Mouse (Mus musculus): ENCODE data around the gene Chmp4b.

The Chmp4b gene

GRCm38 (mm10) chr2:154717081-154717480, 65.6 kb downstream of the Chmp4b start:
- DNase-seq (ENCODE audit: low read depth, low spot score) = no peak

- DNase-seq (ENCODE audit: low read depth, low spot score) = no peak
Observed at GRCm38 (mm10) chr2:154718855-154719556, 67.5 kb downstream of the Chmp4b start.

- DNase-seq (ENCODE audit: low read depth, low spot score) = no peak
Observed at GRCm38 (mm10) chr2:154720315-154720714, 68.8 kb downstream of the Chmp4b start.

DNA sequence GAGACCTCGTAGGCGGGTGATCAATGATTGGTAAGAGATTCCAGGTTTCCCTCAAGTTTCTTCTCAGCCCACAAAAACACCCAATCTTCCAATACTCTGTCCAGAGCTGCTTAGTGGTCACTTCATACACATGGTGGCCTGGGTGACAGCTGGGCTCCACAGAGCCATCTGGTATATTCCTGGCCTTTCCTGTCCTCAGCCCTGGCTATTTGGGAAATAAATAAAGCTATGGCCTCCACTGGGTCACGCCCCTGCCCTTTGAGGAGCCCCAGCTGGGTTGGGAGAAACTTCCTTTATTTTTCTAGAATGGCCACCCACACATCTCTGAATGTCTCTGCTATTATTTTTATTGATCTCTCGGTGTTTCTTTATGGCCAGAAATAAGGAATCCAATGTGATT, 72.0 kb downstream of the Chmp4b start:
- DNase-seq (ENCODE audit: low read depth, low spot score) = no peak

DNA sequence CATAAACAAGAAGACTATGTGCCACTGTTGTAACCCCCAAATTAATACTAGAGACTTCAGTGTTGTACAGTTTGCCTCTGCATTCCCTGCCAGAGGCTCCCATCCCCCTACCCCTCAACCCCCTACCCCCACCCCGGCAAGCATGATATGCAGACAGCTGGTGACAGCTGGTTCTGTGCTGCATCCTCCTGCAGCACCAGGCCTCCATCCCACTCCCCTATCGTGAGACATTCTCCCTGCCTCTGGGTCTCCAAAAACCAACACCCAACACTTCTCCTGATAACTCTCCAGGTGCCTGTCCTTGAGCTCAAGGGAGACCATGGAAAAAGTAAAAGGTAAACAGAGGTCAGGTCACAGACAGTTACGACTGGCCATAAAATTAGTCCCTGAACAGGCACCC, 78.2 kb downstream of the Chmp4b start:
- no peak for DNase-seq (ENCODE audit: low read depth, low spot score)

GRCm38 (mm10) chr2:154730841-154731240, 79.3 kb downstream of the Chmp4b start:
- DNase-seq (ENCODE audit: low read depth, low spot score) = no peak

DNA sequence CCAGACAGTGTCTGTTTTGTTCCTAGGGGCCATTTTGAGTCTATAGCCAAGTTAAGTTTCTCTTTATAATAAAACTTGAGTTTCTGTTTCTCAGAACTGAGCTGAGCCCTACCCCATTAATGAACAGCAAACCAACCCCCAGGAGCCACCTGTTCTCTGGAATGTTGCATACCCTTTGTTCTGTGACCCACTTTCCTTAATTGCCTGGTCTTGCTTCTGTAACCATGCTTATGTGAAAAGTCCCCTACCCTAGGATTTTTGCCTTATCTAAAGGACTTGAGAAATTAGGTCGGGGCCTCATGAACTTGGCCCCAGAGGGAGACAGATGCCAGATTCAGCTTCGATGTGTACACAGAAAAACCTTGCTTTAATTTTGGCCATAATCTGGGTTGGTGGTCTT, 80.4 kb downstream of the Chmp4b start:
- DNase-seq (ENCODE audit: low read depth, low spot score) = no peak

DNA sequence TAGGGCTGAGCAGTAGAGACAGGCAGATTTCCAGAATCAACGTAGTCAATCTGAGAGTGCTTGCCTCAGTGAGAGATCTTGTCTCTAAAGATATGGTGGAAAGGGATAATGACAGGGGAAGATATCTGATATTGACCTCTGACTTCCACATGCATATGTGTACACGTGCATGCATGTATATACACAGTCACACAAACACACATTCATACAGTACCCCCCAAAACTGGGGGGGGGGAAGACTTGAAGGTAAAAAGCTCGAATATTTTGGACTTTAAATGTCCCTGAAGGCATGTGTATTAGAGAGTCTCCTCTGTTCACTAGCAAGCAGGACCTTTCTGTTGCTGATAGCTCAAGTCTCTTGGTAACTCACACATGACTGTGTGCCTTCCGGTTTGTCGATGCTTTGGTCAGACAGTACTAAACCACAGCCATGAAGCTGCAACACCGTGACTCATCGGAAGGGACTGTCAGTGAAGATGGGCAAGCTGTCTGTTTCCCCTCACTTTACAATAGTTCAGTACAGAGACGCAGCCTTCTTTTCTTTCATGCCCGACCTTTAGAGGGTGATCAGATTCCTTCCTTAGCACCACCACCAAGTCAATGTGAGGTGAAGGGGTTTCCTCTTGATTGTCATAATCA, 81.1 kb downstream of the Chmp4b start:
- DNase-seq (ENCODE audit: low read depth, low spot score) = no peak

DNA sequence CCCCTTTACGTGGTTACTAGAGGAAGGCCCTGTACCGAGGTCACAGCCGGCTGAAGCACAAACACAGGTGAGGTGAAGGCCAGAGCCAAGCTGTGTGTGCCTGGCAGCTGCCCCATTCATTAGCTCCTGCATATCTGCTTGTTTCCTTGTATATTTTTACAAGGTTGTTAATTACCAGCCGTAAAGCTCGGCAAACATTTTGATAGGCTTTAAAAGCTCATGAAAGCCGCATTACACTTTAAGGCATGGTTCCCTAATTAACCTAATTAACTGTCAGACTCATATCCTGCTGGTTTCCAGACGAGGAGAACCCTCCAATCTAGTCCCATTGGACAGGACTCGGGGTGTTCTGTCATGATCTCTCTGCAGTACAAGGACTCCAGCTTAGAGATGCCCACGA, 83.5 kb downstream of the Chmp4b start:
- no peak for DNase-seq (ENCODE audit: low read depth, low spot score)

GRCm38 (mm10) chr2:154735416-154735815, 83.9 kb downstream of the Chmp4b start:
- no peak for DNase-seq (ENCODE audit: low read depth, low spot score)

GRCm38 (mm10) chr2:154735986-154736385, 84.5 kb downstream of the Chmp4b start:
- no peak for DNase-seq (ENCODE audit: low read depth, low spot score)

DNA sequence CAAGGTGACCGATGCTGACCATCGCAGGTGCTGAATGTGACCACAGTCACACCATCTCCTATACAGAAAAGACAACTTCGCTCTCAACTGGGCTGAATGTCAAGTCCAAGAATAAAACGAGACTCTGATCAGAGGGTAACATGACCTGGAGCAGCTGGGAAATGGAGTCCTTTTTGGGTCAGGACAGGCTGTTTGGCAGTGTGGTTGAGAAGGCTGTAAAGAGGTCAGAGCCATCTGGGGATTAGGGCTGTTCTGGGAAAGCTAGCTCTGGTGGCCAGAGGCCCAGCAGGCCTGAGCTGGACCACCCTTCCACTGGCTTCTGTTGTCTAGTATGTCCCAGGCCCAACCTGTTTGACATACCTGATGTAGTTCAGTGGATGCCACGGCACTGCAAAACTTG, 87.1 kb downstream of the Chmp4b start:
- DNase-seq (ENCODE audit: low read depth, low spot score) = no peak

DNA sequence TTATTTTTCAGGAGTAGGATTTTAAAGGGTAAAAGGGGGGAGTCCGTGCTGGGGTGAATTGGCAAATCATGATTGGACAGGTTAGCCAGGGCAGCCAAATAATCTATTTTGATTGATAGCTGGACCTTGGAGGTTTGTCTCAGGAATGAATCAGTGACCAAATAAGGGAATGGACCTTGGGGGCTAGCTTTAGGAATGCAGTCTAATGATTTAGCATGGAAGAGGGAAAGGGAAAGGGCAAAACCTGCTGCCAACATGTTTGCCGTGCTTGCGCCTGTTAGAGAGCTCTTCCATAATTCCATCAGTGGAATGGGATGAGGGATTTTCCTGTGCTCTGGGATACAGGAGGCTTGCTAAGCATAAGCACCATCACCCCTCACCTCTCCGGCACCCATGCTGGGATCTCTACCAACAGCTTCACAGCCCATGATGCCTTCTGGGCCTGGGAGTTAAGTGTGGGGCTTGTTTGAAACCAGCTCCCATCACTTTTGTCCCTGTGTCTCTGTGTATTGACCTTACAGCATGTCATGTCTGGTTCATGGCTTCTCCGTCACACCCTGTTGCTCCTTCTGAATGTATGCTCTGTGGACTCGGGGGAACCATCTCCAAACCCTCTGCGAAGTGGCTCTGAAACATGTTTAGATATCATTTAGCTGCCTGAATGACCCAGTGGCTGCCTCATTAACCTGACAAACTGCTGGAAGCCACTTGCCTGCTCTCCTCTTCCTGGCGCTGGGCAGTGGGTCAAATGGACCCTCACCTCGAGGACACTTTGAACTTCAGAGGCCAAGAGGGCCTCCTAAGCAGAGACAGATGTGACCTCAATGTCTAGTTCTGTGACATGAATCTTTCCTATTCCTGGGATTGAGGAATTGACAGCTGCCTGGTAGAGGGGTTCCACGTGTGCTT, 91.7 kb downstream of the Chmp4b start:
- DNase-seq (ENCODE audit: low read depth, low spot score) = no peak

DNA sequence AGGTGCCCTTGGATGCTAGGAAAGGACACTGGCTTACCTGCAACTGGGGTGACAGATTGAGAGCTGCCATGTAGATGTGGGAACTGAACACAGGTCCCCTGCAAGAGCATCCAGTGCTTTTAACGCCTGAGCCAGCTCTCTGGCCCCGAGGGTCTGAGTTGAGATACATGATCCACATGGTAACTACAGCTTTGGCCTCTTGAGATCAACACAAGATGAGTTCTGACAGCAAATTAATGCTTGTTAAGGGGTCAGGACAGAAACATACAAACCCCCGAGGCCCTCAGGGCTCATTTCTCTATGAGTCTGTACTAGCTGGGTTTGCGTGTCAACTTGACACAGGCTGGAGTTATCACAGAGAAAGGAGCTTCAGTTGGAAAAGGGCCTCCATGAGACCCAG, 92.4 kb downstream of the Chmp4b start:
- DNase-seq (ENCODE audit: low read depth, low spot score) = no peak

Measured in R1 (cell line).